Mouse (Mus musculus): ENCODE measurements around the gene Rec8. TPM values are rescaled to one million over a fixed set of nuclear protein-coding genes. Genes with fewer than 3 reads are reported as not detected.

Rec8 gene
- polyA plus RNA-seq, 1 experiment: 51.2 TPM

GRCm38 (mm10) chr14:55644261-55644888 lies 26.5 kb downstream of the Rec8 start:
- TF ChIP-seq GATA1 (IDR thresholded peaks at IDR 0.05; ENCODE audit: low read length): no peak

- TF ChIP-seq GATA1 (IDR thresholded peaks at IDR 0.05; ENCODE audit: low read length): no peak
These were observed 32.0 kb downstream of the Rec8 start, which contains the start of gene Tssk4 for GRCm38 (mm10) chr14:55649884-55650283. Gene Tssk4, plus strand, starts transcription at chr14:55650184.

DNA sequence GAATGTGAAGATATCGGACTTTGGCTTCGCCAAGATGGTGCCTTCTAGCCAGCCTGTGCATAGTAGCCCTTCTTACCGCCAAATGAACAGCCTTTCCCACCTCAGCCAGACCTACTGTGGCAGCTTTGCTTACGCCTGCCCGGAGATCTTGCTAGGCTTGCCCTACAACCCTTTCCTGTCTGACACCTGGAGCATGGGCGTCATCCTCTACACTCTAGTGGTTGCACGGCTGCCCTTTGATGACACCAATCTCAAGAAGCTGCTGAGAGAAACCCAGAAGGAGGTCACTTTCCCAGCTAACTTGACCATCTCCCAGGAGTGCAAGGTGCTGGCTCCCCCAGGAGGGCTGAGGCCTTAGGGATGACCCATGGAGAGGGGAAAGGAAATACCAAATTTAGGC lies 33.7 kb downstream of the Rec8 start:
- TF ChIP-seq GATA1 (IDR thresholded peaks at IDR 0.05; ENCODE audit: low read length): no peak

- TF ChIP-seq GATA1 (IDR thresholded peaks at IDR 0.05; ENCODE audit: low read length): no peak
These were observed 39.1 kb downstream of the Rec8 start for GRCm38 (mm10) chr14:55656935-55657334.

- TF ChIP-seq GATA1 (IDR thresholded peaks at IDR 0.05; ENCODE audit: low read length): no peak
These were observed 40.2 kb downstream of the Rec8 start for GRCm38 (mm10) chr14:55658011-55658410.

DNA sequence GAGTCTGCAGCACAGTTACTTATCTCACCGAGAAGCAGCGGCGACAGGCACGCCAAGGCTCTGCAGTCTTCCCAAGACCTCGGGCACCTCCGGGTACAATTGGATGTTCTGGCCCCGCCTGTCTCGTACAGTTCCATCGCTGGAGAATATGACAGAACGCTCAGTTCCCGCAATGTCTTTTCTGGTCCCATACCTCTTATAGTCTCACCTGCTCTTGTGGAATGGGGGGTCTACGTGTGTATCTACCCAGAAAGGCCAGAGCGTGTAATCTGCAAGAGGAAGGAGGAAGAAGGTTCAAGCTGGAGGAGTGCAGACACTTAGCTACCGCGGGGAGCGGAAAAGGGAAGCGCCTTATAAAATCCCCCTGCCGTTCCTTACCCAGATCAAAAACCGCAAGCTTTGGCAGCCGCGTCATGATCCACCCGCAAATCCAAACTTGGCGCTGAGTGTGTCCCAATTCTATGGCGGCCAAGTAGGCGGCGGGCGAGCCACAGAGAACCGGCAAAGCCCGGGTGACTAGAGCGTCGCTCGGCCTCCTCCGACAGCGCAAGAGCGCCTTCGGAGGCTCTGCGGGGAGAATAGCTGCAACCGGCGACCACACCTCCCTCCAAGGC lies 42.2 kb downstream of the Rec8 start, which contains the start of gene Mdp1:
Gene Mdp1, minus strand, starts transcription at position 549 of the 614 bp plus-strand sequence.
- TF ChIP-seq GATA1 (IDR thresholded peaks at IDR 0.05; ENCODE audit: low read length): no peak

GRCm38 (mm10) chr14:55660636-55661035 lies 42.8 kb downstream of the Rec8 start:
- TF ChIP-seq GATA1 (IDR thresholded peaks at IDR 0.05; ENCODE audit: low read length): no peak

DNA sequence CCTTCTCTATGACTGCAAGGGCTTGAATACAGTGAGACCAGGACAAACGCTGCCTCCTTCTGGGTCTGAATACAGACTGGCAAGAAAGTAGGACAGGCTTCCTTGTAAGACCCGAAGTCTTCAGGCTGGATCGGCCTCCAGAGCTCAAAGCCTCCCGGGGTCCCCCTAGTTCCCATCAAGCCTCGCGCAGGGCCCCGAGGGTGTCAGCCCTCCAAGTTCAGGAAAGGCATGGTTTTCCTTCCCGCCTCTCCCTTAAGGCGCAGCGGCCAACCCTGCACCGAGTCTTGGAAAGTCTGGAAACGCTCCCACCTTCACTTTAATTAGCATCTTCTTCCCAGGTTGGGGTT lies 53.6 kb downstream of the Rec8 start:
- no peak for TF ChIP-seq GATA1 (IDR thresholded peaks at IDR 0.05; ENCODE audit: low read length)

GRCm38 (mm10) chr14:55671833-55672740 lies 54.2 kb downstream of the Rec8 start, which contains the start of the genes Gmpr2 and Nedd8:
Gene Gmpr2, plus strand, starts transcription at chr14:55671941.
Gene Nedd8, minus strand, starts transcription at chr14:55672124.
- TF ChIP-seq GATA1 (IDR thresholded peaks at IDR 0.05; ENCODE audit: low read length): no peak

DNA sequence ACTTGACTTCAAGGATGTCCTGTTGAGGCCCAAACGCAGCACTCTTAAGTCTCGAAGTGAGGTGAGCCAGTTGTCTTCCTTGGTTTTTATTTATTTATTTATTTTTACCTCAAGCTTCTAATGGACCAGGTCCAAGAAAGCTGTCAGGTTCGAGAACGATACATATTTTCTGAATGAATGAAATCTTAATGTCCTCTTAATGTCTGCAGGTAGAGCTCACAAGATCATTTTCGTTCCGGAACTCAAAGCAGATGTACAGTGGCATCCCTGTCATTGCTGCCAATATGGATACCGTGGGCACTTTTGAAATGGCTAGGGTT lies 54.9 kb downstream of the Rec8 start:
- TF ChIP-seq GATA1 (IDR thresholded peaks at IDR 0.05; ENCODE audit: low read length): no peak

Other genes with a start within 250 kb of the Rec8 start
- 70.2 and 97.5 TPM in 2 replicates for gene Dhrs4, start 139.3 kb upstream of the Rec8 start, polyA plus RNA-seq (2012)
- 5.7 and 6.3 TPM in 2 replicates for gene Carmil3, start 127.4 kb upstream of the Rec8 start, polyA plus RNA-seq (2012)
- 0.09 TPM in 1 of 2 replicates, not detected in the other for gene Cpne6, start 107.6 kb upstream of the Rec8 start, polyA plus RNA-seq (2012)
- gene Nrl, start 93.1 kb upstream of the Rec8 start, polyA plus RNA-seq (2012): not detected in 2 replicates
- gene Pck2, start 77.8 kb upstream of the Rec8 start, polyA plus RNA-seq (2012): 36.2 and 48.8 TPM in 2 replicates
- gene Dcaf11, start 58.0 kb upstream of the Rec8 start, polyA plus RNA-seq (2012): 39.9 and 43.0 TPM in 2 replicates
- 0.41 TPM in 1 of 2 replicates, not detected in the other for gene A730061H03Rik, start 57.6 kb upstream of the Rec8 start, polyA plus RNA-seq (2012)
- gene Fitm1, start 42.4 kb upstream of the Rec8 start, polyA plus RNA-seq (2012): not detected in 2 replicates
- 110 and 154 TPM in 2 replicates for gene Psme1, start 39.9 kb upstream of the Rec8 start, polyA plus RNA-seq (2012)
- gene Emc9, start 32.7 kb upstream of the Rec8 start, polyA plus RNA-seq (2012): 21.8 and 22.3 TPM in 2 replicates
- 36.7 and 49.5 TPM in 2 replicates for gene Psme2, start 26.9 kb upstream of the Rec8 start, polyA plus RNA-seq (2012)
- gene Rnf31, start 26.3 kb upstream of the Rec8 start, polyA plus RNA-seq (2012): 27.7 and 31.5 TPM in 2 replicates
- gene Irf9, start 14.5 kb upstream of the Rec8 start, polyA plus RNA-seq (2012): 18.0 and 38.7 TPM in 2 replicates
- 50.5 and 123 TPM in 2 replicates for gene Ipo4, start 17.9 kb downstream of the Rec8 start, polyA plus RNA-seq (2012)
- gene Gm49378, start 19.9 kb downstream of the Rec8 start, polyA plus RNA-seq (2012): 3.7 TPM in 1 of 2 replicates, not detected in the other
- 14.7 and 17.9 TPM in 2 replicates for gene Tm9sf1, start 25.8 kb downstream of the Rec8 start, polyA plus RNA-seq (2012)
- gene Tssk4, start 32.1 kb downstream of the Rec8 start, polyA plus RNA-seq (2012): 0.24 TPM in 2 replicates
- 13.0 and 22.6 TPM in 2 replicates for gene Mdp1, start 42.5 kb downstream of the Rec8 start, polyA plus RNA-seq (2012)
- gene Gmpr2, start 53.9 kb downstream of the Rec8 start, polyA plus RNA-seq (2012): 24.5 and 33.3 TPM in 2 replicates
- 115 and 142 TPM in 2 replicates for gene Nedd8, start 54.1 kb downstream of the Rec8 start, polyA plus RNA-seq (2012)
- 44.5 and 52.2 TPM in 2 replicates for gene Tinf2, start 63.8 kb downstream of the Rec8 start, polyA plus RNA-seq (2012)
- gene Tgm1, start 95.9 kb downstream of the Rec8 start, polyA plus RNA-seq (2012): 7.5 and 9.0 TPM in 2 replicates
- gene Rabggta, start 104.2 kb downstream of the Rec8 start, polyA plus RNA-seq (2012): 19.2 and 26.8 TPM in 2 replicates
- 2.0 and 3.8 TPM in 2 replicates for gene Dhrs1, start 127.7 kb downstream of the Rec8 start, polyA plus RNA-seq (2012)
- 49.1 and 80.2 TPM in 2 replicates for gene Nop9, start 127.7 kb downstream of the Rec8 start, polyA plus RNA-seq (2012)
- gene Cideb, start 140.4 kb downstream of the Rec8 start, polyA plus RNA-seq (2012): not detected in 2 replicates
- not detected in 2 replicates for gene Ltb4r2, start 143.4 kb downstream of the Rec8 start, polyA plus RNA-seq (2012)
- gene Ltb4r1, start 147.9 kb downstream of the Rec8 start, polyA plus RNA-seq (2012): 0.21 TPM in 1 of 2 replicates, not detected in the other
- gene Adcy4, start 166.1 kb downstream of the Rec8 start, polyA plus RNA-seq (2012): 0.01 and 0.06 TPM in 2 replicates
- gene Ripk3, start 170.8 kb downstream of the Rec8 start, polyA plus RNA-seq (2012): 0.28 and 0.29 TPM in 2 replicates
- gene Nfatc4, start 205.1 kb downstream of the Rec8 start, polyA plus RNA-seq (2012): 0.04 TPM in 1 of 2 replicates, not detected in the other
- 0.05 and 0.06 TPM in 2 replicates for gene Nynrin, start 236.0 kb downstream of the Rec8 start, polyA plus RNA-seq (2012)

All from G1E-ER4 (cell line).